Mouse (Mus musculus): ENCODE data around the gene Olfr764-ps1. TPM values are rescaled to one million over a fixed set of nuclear protein-coding genes. Genes with fewer than 3 reads are reported as not detected.
"Not testable (repeated sequence)": the region's sequence is repeated elsewhere in the genome, so short reads cannot be mapped to it uniquely, and the experiment has no call there.

The Olfr764-ps1 gene
- not detected in 2 replicates for polyA plus RNA-seq (2014; fragmentation: Nextera tagmentation; extraction: Ambion mirVana)

GRCm38 (mm10) chr10:129039796-129040195, at the start of gene Olfr764-ps1:
Gene Olfr764-ps1, minus strand, starts transcription at chr10:129039896.
- Histone ChIP-seq H3K27me3 (ENCODE audit: control insufficient read depth, insufficient read depth, low read length) (no peaks in the 10 kb centered on the region), H3K9me3 (ENCODE audit: control insufficient read depth, low read length) (no peaks in the 10 kb centered on the region), H3K9ac (ENCODE audit: low read depth, low read length) (no peak within 1 kb of the TSS), H3K4me2 (replicated peaks; ENCODE audit: low read depth, low read length) (no peak within 1 kb of the TSS), H3K36me3 (ENCODE audit: control insufficient read depth, insufficient read depth, low read length) (no peaks in the 10 kb centered on the region), H3K27ac (ENCODE audit: low read depth, low read length) (no peak within 1 kb of the TSS), H3K4me1 (replicated peaks; ENCODE audit: control insufficient read depth, insufficient read depth, low read length) (no peaks in the 10 kb centered on the region), H3K4me3 (ENCODE audit: low read depth, low read length) (no peak within 1 kb of the TSS)
- 81% methylated on average over 3 of the region's 3 CpGs for WGBS
- ATAC-seq (ENCODE audit: low FRiP score) (no peak), DNase-seq (ENCODE audit: low spot score) (no peak)

GRCm38 (mm10) chr10:129082810-129083209, 43.1 kb upstream of the Olfr764-ps1 start, which contains the start of gene Olfr767:
Gene Olfr767, minus strand, starts transcription at chr10:129082910.
- not testable (repeated sequence) for H3K4me2 ChIP-seq (replicated peaks; ENCODE audit: low read depth, low read length); DNase-seq (ENCODE audit: low spot score); H3K27ac ChIP-seq (ENCODE audit: low read depth, low read length); H3K36me3 ChIP-seq (ENCODE audit: control insufficient read depth, insufficient read depth, low read length); ATAC-seq (ENCODE audit: low FRiP score); H3K9ac ChIP-seq (ENCODE audit: low read depth, low read length); H3K9me3 ChIP-seq (ENCODE audit: control insufficient read depth, low read length); H3K4me1 ChIP-seq (replicated peaks; ENCODE audit: control insufficient read depth, insufficient read depth, low read length); H3K4me3 ChIP-seq (ENCODE audit: low read depth, low read length); H3K27me3 ChIP-seq (ENCODE audit: control insufficient read depth, insufficient read depth, low read length)

DNA sequence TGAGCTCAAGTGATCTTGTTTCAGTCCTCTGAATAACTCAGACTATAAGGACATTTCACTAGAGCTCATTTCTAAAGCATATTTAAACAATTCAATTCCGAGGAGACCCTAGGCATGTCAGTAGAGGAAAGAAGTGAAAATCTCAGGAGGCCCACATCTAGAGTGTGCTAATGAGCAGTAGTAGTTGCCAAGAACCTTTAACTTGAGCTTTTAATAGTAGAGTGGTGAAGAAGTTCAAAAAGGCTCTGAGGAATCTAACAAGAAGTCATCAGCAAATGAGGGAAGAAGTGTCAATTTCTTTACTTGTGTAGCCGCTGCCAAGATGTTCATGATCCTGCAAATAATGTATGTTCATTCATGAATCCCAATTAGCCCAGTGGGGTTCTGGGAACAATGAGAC, 29.2 kb upstream of the Olfr764-ps1 start, which contains the start of gene Olfr766-ps1:
TSS of gene Olfr766-ps1 (minus strand) at position 101 of the 400 bp plus-strand sequence.
- no peak for ATAC-seq (ENCODE audit: low FRiP score)
- H3K9me3 ChIP-seq (ENCODE audit: control insufficient read depth, low read length), result no peaks in the 10 kb centered on the region
- WGBS, result 89% methylated on average over 2 of the region's 2 CpGs
- H3K27me3 ChIP-seq (ENCODE audit: control insufficient read depth, insufficient read depth, low read length), result no peaks in the 10 kb centered on the region
- no peak for DNase-seq (ENCODE audit: low spot score)
- no peaks in the 10 kb centered on the region for H3K36me3 ChIP-seq (ENCODE audit: control insufficient read depth, insufficient read depth, low read length)
- no peak within 1 kb of the TSS for H3K4me2 ChIP-seq (replicated peaks; ENCODE audit: low read depth, low read length)
- H3K27ac ChIP-seq (ENCODE audit: low read depth, low read length), result no peak within 1 kb of the TSS
- H3K4me1 ChIP-seq (replicated peaks; ENCODE audit: control insufficient read depth, insufficient read depth, low read length), result no peaks in the 10 kb centered on the region
- H3K9ac ChIP-seq (ENCODE audit: low read depth, low read length), result no peak within 1 kb of the TSS
- no peak within 1 kb of the TSS for H3K4me3 ChIP-seq (ENCODE audit: low read depth, low read length)

GRCm38 (mm10) chr10:129049898-129050297, 10.2 kb upstream of the Olfr764-ps1 start, which contains the start of gene Olfr765:
Gene Olfr765, minus strand, starts transcription at chr10:129049998.
- H3K4me2 ChIP-seq (replicated peaks; ENCODE audit: low read depth, low read length); H3K4me1 ChIP-seq (replicated peaks; ENCODE audit: control insufficient read depth, insufficient read depth, low read length); H3K9ac ChIP-seq (ENCODE audit: low read depth, low read length); DNase-seq (ENCODE audit: low spot score); H3K9me3 ChIP-seq (ENCODE audit: control insufficient read depth, low read length); H3K27me3 ChIP-seq (ENCODE audit: control insufficient read depth, insufficient read depth, low read length); ATAC-seq (ENCODE audit: low FRiP score); H3K27ac ChIP-seq (ENCODE audit: low read depth, low read length); H3K36me3 ChIP-seq (ENCODE audit: control insufficient read depth, insufficient read depth, low read length); H3K4me3 ChIP-seq (ENCODE audit: low read depth, low read length): not testable (repeated sequence)

GRCm38 (mm10) chr10:129028343-129028742, 11.4 kb downstream of the Olfr764-ps1 start:
- Histone ChIP-seq H3K9me3 (ENCODE audit: control insufficient read depth, low read length) (no peaks in the 10 kb centered on the region), H3K4me1 (replicated peaks; ENCODE audit: control insufficient read depth, insufficient read depth, low read length) (no peaks in the 10 kb centered on the region)
- no peak for ATAC-seq (ENCODE audit: low FRiP score)

DNA sequence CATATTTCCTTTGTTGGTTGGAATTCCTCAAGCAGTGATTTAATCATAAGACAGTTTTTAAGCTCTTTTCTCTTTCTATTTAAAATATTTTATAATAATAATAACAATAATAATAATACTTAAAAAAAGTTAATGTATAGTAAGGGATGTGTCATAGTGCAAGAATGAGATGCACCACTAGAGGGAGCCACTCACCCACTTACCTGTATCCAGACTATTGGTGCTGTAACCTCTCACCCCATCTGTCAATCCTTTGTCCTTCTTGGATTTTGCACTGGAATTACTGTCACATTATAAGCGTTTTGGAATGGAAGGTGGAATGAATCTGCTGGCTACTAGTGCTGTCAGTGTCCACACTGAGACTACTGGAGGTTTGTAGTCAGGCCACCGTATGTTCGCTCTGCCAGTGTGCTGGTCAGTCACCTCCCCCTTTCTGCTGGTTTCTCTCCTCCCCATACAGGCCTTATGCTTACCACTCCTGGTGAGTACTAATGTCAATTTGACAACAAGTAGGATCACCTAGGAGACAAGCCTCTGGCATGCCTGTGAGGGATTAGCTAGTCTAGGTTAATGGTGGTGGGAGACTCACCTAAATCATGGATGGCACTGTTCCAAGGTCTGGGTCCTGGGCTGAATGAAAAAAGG, 13.6 kb downstream of the Olfr764-ps1 start:
- H3K27ac ChIP-seq (ENCODE audit: low read depth, low read length), result no peak overlapping the region
- no peak overlapping the region for H3K4me2 ChIP-seq (replicated peaks; ENCODE audit: low read depth, low read length)
- H3K4me1 ChIP-seq (replicated peaks; ENCODE audit: control insufficient read depth, insufficient read depth, low read length), result no peaks in the 10 kb centered on the region
- H3K9me3 ChIP-seq (ENCODE audit: control insufficient read depth, low read length), result no peaks in the 10 kb centered on the region
- WGBS, result 66% methylated on average over 3 of the region's 3 CpGs
- no peaks in the 10 kb centered on the region for H3K27me3 ChIP-seq (ENCODE audit: control insufficient read depth, insufficient read depth, low read length)
- no peaks in the 10 kb centered on the region for H3K36me3 ChIP-seq (ENCODE audit: control insufficient read depth, insufficient read depth, low read length)
- H3K4me3 ChIP-seq (ENCODE audit: low read depth, low read length), result no peak overlapping the region
- ATAC-seq (ENCODE audit: low FRiP score) (peak; percentile 87), DNase-seq (ENCODE audit: low spot score) (peak; percentile 76)
- H3K9ac ChIP-seq (ENCODE audit: low read depth, low read length), result no peak overlapping the region

More at GRCm38 (mm10) chr10:129028343-129028742, 11.4 kb downstream of the Olfr764-ps1 start:
- WGBS, result 86% methylated on average over 2 of the region's 2 CpGs
- no peak overlapping the region for H3K9ac ChIP-seq (ENCODE audit: low read depth, low read length)
- H3K4me2 ChIP-seq (replicated peaks; ENCODE audit: low read depth, low read length), result no peak overlapping the region
- H3K4me3 ChIP-seq (ENCODE audit: low read depth, low read length), result no peak overlapping the region
- H3K36me3 ChIP-seq (ENCODE audit: control insufficient read depth, insufficient read depth, low read length), result no peaks in the 10 kb centered on the region
- no peak for DNase-seq (ENCODE audit: low spot score)
- no peak overlapping the region for H3K27ac ChIP-seq (ENCODE audit: low read depth, low read length)
- H3K27me3 ChIP-seq (ENCODE audit: control insufficient read depth, insufficient read depth, low read length), result no peaks in the 10 kb centered on the region

DNA sequence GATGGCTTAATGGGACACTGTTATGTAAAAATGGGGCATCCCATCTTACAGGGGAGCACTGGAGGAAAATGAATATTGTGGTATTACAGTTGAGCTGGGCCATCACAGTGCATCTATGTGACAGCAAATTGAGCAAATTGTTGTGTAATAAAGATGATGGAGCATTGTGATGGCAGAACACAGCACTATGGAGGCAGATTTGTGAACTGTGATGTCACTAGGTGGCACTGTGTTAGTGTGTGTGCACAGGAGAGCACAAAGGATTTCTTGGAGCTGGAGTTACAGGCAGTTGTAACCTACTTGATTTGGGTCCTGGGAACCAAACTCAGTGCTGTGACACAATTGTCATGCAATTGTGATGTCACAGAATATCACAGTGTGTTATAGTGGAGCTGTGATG, 16.4 kb downstream of the Olfr764-ps1 start:
- H3K4me1 ChIP-seq (replicated peaks; ENCODE audit: control insufficient read depth, insufficient read depth, low read length), result no peaks in the 10 kb centered on the region
- no peak; the same call in 1 of the 2 replicates for ATAC-seq (ENCODE audit: low FRiP score)
- no peaks in the 10 kb centered on the region for H3K36me3 ChIP-seq (ENCODE audit: control insufficient read depth, insufficient read depth, low read length)
- H3K9me3 ChIP-seq (ENCODE audit: control insufficient read depth, low read length), result no peaks in the 10 kb centered on the region
- DNase-seq (ENCODE audit: low spot score), result no peak
- no peak overlapping the region for H3K27ac ChIP-seq (ENCODE audit: low read depth, low read length)
- H3K4me3 ChIP-seq (ENCODE audit: low read depth, low read length), result no peak overlapping the region
- H3K9ac ChIP-seq (ENCODE audit: low read depth, low read length), result no peak overlapping the region
- H3K27me3 ChIP-seq (ENCODE audit: control insufficient read depth, insufficient read depth, low read length), result no peaks in the 10 kb centered on the region
- H3K4me2 ChIP-seq (replicated peaks; ENCODE audit: low read depth, low read length), result no peak overlapping the region

DNA sequence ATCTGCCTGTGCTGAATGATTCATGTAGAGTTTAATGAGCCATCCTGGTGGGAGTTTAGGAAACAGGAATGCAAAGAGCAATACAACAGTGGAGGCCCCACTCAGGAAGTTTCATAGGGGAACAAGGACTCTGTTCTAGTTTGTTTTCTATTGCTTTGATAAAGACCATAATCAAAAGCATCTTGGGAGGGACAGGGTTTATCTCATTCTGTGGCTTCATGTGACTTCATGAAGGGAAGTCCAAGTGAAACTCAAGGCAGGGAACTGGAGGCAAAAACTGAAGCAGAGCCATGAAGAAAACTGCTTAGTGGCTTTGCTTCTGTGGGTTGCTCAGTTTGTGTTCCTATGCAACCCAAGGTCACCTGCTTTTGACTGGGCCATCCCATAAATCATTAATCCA, 25.2 kb downstream of the Olfr764-ps1 start:
- no peaks in the 10 kb centered on the region for H3K36me3 ChIP-seq (ENCODE audit: control insufficient read depth, insufficient read depth, low read length)
- H3K4me3 ChIP-seq (ENCODE audit: low read depth, low read length), result no peak overlapping the region
- no peak overlapping the region for H3K4me2 ChIP-seq (replicated peaks; ENCODE audit: low read depth, low read length)
- H3K27me3 ChIP-seq (ENCODE audit: control insufficient read depth, insufficient read depth, low read length), result no peaks in the 10 kb centered on the region
- no peaks in the 10 kb centered on the region for H3K4me1 ChIP-seq (replicated peaks; ENCODE audit: control insufficient read depth, insufficient read depth, low read length)
- no peak for ATAC-seq (ENCODE audit: low FRiP score)
- no peak for DNase-seq (ENCODE audit: low spot score)
- no peaks in the 10 kb centered on the region for H3K9me3 ChIP-seq (ENCODE audit: control insufficient read depth, low read length)
- no peak overlapping the region for H3K9ac ChIP-seq (ENCODE audit: low read depth, low read length)
- H3K27ac ChIP-seq (ENCODE audit: low read depth, low read length), result no peak overlapping the region

GRCm38 (mm10) chr10:129011511-129011910, 28.2 kb downstream of the Olfr764-ps1 start:
- not testable (repeated sequence) for H3K27me3 ChIP-seq (ENCODE audit: control insufficient read depth, insufficient read depth, low read length); H3K4me3 ChIP-seq (ENCODE audit: low read depth, low read length); H3K27ac ChIP-seq (ENCODE audit: low read depth, low read length); H3K4me2 ChIP-seq (replicated peaks; ENCODE audit: low read depth, low read length); H3K9me3 ChIP-seq (ENCODE audit: control insufficient read depth, low read length); H3K9ac ChIP-seq (ENCODE audit: low read depth, low read length); DNase-seq (ENCODE audit: low spot score); H3K4me1 ChIP-seq (replicated peaks; ENCODE audit: control insufficient read depth, insufficient read depth, low read length); H3K36me3 ChIP-seq (ENCODE audit: control insufficient read depth, insufficient read depth, low read length)
- 81% methylated on average over 2 of the region's 5 CpGs for WGBS
- peak; percentile 60; the same call in 1 of the 2 replicates for ATAC-seq (ENCODE audit: low FRiP score)

All from hindbrain, embryonic 11.5 days (tissue).